Mouse (Mus musculus) small intestine, adult 2 months (tissue): ENCODE measurements around the gene Nudt5.

ENCODE experiments used
- CTCF ChIP-seq: fragments of 200-500 bp; IDR thresholded peaks from 2 replicates; pipeline ENCODE4 v1.5.1; 2012; ENCODE audit warnings: low read depth, mild to moderate bottlenecking, control low read depth, inconsistent platforms, low read length, moderate library complexity, mixed read lengths; ENCODE audit not compliant: insufficient replicate concordance, insufficient read length; ENCODE audit errors: extremely low read depth
- POLR2A ChIP-seq: fragments of 200-500 bp; IDR thresholded peaks from 2 replicates; pipeline ENCODE4 v1.6.1; 2012; ENCODE audit warnings: low read depth, mild to moderate bottlenecking, control low read depth, inconsistent platforms, low read length, moderate library complexity

- TF ChIP-seq POLR2A (no peak), CTCF (no peak)
Measured at GRCm38 (mm10) chr2:5824685-5825084, 20.1 kb upstream of the Nudt5 start.
